Mouse (Mus musculus): ENCODE data around the gene Cks1b.

Gene Cks1b

DNA sequence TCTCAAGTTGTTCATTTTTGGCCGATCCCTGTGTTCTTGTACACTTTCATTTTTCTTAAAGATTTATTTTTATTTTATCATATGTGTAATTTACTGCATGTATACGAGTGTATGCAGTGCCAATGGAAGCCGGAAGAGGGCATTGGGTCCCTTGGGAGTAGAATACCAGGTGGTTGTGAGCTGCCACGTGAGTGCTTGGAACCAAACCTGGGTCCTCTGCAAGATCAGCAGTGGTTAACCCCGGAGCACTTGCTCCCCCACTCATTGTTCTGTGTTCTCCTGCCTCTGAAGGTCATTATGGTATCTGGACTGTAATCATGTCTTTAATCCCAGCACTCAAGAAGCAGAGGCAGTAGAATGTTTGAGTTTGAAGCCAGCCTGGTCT lies 7.0 kb upstream of the Cks1b start:
- no peak for DNase-seq

DNA sequence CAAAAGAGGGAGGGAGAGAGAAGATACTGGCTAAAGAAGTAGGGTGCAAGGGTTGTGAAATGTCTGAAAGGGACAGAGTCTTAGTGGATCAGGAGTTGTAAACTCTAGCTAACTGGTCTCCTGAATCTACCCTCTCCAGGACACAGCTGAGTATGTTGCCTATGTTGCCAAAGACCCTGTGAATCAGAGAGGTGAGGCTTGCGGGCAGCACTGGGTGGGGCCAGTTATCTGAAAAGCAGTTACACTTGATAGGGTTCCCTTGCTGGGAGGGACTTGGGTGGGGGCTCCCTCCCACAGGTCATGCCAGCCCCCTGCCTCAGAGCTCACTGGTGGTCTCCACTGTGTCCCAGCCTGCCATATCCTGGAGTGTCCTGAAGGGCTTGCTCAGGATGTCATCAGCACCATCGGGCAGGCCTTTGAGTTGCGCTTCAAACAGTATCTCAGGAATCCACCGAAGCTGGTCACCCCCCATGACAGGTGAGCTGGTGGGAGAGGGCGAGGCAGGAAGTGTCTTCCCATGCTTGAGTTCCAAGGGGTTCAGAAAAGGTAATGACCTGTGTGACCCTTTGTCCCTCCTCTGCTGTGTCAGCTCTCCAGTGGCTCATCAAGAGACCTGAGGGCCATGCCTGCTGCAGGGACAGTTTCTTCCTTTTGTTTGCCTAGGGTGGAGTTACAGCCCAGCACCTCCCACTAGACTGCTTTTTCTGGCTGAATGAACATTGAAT lies 6.4 kb upstream of the Cks1b start:
- DNase-seq: no peak

DNA sequence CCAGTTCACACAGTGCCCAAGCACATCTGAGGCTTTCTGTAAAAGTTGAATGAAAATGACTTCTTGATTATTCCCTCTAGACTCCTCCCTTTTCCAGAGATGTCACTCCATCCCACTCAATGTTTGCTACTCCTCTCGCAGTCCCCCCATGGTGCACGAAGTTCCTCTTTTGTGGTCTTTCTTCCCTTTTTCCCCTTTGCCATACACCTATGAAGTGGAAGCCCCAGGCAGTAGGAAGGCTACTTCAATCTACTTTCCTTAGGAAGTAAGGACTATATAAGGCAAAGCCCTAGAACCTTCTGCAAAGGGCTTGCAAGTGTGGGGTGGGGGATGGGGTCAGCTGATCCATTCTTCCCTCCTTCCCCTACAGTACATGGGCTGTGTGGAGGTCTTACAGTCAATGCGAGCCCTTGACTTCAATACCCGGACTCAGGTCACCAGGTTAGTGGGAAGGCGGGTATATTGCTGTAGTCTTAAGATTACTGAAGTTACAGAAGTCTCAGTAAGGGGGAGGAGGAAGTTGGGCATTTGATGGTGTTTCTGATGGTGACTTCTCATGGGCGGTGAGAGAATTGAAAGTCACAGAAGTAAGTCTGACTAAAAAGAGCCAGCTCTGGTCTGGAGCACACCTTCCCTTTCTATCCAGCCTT lies 4.5 kb upstream of the Cks1b start:
- no peak for DNase-seq

DNA sequence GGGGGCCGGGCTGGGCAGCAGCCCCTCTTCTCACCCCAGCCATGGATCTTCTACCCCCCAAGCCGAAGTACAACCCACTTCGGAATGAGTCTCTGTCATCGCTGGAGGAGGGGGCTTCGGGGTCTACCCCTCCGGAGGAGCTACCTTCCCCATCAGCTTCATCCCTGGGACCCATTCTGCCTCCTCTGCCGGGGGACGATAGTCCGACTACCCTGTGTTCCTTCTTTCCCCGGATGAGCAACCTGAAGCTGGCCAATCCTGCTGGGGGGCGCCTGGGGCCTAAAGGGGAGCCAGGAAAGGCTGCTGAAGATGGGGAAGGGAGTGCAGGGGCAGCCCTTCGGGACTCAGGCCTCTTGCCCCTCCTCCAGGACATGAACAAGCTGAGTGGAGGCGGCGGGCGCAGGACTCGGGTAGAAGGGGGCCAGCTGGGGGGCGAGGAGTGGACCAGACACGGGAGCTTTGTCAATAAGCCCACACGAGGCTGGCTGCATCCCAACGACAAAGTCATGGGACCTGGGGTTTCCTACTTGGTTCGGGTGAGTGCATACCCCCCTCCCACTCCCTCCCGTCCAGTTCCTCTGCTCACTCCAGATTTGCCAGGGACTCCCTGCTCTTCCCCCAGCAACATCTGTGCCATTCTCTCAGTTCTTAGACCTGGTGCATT lies 3.8 kb upstream of the Cks1b start:
- no peak for DNase-seq

DNA sequence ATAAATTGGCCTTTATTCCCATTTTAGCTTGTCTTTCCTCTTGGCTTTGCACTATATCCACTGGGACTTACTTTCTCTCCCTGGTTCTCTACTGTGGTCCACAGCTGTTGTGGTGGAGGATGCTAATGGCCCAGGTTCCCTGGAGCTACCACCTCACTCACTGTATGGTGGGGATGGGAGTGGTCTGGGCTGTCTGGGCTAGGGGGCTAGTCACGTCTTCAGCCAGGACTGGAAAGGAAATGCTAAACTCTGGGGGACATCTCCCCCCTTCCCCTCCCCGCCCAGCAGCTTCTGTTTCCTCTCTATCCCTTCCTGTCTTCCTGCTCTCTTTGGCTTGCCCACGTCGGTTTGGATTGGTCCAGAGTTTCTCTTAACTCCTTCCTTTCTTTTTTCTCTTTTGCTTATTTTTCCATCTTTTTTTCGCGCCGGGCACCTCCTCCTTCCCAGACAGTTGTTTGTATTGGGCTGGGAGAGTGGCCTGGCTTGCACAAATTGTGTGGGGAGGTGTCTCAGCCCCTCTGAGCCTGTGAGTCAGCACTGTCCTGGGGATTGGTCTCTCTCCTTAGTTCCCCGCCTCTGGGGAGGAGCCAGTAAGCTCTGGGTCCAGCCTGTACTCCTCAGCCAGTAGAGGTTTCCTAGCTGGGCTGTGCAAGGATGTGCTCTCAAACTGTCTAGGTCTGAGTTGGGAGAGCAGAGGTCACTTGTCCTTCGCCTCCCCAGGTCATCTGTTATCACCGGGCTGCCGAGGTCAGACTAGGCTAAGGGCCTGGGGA lies 3.0 kb upstream of the Cks1b start:
- DNase-seq: no peak

DNA sequence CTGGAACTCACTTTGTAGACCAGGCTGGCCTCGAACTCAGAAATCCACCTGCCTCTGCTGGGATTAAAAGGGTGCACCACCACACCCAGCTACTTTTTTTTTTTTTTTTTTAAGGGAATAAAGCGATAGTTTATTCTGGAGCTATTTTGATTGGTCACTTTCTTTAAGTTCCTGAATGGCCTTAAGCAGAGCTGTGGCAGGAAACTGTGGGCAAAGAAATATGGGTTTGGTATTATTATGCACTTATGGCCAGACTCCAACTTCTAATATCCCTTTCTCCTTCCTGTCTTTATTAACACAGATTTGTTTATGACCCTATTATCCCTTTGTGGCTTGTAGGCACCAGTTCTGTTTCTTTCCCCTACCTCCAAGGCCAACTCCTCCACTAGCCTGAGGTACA lies 2.2 kb upstream of the Cks1b start:
- no peak for DNase-seq

DNA sequence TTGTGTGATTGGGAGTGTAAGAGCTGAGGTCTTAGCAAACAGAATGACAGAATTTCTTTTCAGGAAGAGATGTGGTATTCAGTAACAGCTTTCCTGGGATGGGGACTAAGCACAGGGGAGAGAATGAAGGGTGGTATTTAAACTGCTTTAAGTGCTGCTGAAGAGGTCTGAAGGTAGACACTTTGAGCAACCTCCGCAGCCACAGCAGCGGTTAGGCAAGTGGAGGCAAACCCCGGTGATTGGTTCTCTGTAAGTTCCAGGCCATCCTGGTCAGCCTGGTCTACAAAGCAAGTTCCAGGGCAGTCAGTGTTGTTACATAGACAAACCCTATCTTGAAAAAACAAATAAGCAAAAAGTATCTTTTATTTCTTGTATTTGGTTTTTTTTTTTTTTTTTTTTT lies 1.8 kb upstream of the Cks1b start:
- no peak for DNase-seq

DNA sequence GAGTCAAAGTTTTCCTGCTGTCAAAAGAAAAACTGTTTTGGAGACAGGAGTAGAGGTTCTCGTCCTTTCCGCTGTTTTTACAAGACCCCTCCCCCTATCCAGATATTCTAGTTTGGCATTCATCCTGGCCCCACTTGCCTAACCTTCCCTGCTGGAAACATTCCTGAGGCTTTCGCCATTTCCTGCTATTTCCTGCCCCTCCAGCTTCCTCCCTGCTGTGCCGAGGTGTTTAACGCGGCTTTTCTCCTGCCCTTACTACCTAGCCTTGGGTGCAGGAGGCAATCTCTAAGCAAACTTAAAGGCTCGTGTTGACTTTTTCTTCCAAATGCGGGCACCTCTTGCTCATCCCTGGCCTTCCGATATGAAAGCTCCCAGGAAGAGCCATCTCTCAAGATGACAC lies 1.4 kb upstream of the Cks1b start:
- no peak for DNase-seq

DNA sequence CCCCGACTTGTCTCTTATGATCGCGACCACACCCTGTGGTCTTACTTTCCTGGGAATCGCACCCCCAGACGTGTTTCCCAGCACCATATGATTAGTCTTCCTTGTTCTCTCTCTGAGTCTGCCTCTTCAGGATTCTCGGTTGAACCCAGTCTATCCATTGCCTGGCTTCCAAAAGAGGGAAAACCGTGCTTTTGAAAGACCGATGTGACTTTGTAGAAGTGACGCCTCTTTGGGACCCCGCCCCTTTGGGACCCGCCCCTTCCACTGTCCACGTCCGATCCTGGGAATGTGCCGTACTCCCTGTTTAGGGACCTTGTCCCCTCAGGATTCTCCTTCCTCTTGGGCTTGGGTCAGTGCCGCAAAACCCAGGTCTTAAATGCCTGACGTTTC lies 673 bp upstream of the Cks1b start:
- DNase-seq: no peak

DNA sequence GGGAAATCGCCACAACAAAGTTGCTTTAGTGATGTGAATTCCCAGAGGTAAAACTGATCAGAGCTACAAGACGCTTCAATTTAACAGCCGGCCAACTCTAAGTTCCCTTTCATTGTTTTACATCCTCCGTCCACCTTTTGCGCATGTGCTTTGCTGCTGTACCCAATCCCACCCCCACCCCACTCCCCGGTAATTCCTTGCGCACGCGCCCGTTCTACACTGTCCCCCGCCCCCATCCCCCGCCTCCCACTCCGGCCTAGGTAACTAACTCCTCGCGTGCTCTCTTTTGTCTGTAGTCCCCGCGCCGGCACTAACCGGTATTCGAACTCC lies 378 bp downstream of the Cks1b start:
- DNase-seq: no peak

DNA sequence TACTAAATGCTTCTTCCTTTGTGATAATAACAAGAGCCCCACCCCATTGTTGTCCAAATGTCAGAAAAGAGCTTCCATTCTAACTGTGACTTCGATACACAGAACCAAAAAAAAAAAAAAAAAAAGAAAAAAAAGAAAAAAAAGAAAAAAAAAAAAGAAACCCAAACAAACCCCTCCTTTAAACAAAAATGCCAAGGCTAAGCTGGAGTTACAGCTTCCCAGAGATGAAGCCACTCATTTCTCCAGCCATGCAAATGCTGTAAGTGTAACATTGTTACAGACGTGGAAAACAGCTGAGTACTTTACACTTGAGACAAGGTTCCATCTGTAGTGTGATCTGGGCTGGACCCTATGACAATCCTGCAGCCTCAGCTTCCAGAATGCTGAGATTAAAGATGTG lies 1.1 kb downstream of the Cks1b start:
- DNase-seq: no peak

DNA sequence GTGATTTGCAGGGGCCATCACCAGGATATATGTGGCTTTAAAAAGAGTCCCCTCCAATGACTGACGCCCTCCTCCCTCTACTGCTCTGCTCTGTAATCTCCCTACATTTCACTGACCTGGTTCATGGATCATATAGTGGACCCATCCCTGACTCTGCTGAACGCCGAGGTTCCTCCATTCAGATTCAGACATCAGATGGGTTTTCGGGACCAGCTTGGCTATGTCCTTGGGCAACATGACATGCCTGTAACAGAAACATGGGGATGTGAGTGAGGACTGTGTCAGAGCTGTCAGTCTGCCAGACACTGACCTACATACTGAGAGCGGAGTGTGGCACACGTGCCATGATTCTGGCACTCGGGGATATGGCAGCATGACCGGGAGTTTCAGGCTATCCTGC lies 2.0 kb downstream of the Cks1b start:
- DNase-seq: no peak

DNA sequence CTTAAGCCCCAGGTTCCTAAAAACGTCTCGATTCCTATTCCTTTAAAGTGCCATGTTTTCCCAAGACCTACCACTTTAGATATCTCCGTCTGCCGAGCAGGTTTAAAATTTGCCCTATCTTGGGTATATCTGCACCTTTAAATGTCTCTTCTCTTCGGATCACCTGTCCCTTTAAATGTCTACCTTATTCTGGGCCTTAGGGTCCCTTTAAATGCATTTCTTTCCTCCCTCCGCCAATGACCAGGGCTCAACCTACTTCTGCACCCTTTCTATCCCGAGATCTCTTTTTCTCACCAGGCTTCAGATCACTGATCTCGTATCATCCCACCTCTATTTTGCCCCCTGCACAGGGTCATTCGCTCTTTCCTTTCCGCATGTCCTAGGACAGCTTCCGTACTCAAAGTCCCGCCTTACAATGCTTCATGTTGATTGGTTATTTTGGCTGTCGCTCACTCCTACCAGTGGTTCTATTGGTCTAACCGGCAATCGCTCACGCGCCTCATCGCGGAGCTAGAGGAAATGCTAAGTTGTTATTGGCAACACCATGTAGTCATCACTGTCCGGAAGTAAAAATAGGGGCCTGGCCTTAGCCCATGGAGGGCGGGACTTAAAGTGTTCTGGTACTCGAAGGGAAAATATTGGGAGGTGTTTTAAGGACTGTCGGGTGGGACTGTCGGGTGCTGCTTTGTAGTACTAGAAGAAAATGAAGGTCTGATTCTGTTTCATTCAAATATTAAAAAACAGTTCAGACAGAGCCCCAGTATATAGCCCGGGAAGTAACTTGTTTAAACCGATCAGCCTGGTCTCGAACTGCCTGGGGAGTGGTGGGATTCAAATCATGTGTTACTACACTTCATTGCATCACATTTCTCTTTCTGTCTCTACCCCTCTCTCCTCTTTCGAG lies 6.4 kb downstream of the Cks1b start, which contains the start of gene Flad1:
Gene Flad1 (minus strand): TSS at position 381 of the 904 bp plus-strand sequence.
- DNase-seq: peak; percentile 98

DNA sequence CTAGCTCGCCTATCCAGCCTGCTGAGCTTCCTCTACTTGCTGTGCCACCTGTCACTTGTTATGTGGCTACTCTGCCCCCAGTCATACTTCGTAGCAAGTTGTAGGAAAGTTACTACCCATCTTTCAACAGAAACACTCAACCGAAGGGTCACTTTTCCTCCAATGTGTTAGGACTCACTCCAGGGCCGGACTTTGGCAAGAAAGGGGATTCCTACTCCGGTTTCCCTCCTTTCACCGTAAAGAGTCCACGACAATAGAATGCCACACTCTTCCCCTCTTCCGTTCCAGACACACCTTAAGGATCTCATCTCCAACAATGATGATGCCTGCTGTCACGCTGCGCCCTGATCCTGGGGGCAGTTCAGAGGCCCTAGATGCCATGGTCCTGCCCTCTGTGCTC lies 7.3 kb downstream of the Cks1b start:
- no peak for DNase-seq

DNA sequence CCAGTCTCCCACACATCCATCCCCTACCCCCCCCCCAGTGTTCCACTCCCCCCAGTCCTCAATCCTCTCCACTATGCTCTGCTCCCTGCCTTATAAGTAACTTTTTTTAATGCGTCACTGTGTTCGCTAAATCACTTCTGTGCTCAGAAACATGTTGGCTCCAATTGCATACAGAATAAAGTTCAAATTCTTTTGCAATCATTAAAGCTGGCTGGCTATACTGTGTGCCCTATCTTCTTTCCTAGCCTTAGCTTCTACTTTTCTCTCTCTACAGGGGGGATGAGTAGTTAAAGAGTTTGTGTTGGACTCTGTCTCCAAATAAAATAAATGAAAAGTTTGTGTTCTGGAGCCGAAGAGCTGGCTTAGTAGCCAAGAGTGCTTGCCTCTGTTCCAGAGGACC lies 8.5 kb downstream of the Cks1b start:
- DNase-seq: no peak

DNA sequence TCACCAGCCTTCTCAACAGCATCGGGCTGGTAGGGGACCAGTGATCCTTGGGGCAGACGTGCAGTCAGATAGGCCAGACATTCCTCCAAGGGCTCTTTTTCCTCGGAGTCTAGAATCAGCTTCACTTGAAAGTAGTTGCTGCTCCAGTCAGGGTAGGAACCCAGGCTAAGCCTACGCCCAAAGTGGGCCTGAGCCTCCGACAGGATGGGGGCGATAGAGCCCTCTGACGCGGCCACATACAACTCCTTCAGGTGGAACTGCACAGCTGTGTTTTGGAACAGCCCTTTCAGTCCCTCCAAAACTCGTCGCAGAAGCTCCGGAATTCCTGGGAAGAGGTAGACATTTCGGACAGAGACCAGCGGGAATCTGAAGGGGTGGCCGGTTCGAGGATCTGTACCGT lies 9.7 kb downstream of the Cks1b start:
- DNase-seq: no peak

DNA sequence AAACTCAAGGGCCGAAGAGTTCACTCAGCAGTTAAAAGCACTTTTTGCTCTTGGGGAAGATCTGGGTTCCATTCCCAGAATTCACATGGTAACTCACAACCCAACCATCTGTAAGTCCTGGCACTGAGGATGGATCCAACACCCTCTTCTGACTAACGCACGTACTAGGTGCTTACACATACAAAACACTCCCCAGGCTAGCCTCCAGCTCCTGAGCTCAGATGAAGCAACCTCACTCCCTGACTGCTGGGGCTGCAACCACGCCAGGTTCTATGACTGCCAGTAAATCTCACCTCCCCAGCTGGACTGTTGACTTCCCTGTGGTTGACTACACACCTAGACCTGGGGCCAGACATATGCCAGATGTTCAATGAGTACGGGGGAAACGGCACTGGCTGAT lies 11.3 kb downstream of the Cks1b start:
- no peak for DNase-seq

DNA sequence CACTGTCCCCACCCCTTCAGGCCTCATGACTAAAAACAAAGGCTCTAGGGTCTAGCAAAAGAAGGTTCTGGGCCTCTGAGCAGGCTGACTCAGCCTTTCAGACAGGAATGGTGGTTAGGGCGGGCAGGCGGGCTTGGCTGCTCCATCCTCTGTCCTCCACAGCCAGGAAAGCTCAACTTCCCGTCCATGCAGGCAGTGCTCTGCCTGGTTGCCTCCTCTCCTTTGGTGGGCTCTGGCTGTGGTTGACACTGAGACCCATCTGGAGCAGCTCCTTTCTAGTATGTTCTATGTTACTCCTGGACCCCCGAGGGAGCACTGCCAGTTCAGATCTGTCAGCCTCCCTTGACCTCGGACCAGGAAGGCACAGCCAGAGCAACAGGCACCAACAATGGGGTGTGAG lies 15.5 kb downstream of the Cks1b start, which contains the start of gene Lenep:
Gene Lenep (minus strand): TSS at position 101 of the 400 bp plus-strand sequence.
- DNase-seq: no peak

DNA sequence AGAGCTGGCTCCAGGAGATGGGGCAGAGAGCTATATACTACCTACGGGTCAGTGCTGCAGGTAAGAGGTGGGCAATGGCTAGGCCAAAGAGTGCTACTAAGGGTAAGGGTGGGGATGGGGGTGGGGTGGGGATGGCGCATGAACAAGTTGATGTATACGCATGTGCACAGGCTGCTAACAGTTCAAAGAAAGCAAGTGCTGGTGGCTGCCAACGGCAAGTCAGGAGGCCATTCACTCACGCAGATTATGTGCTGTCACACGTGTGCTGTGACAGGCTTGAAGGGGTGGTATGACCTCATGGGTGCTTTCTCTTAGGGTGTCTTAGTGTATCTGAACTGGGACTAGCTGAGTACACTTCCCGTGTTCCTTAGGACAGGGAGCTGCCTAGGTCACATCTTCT lies 16.9 kb downstream of the Cks1b start:
- DNase-seq: no peak

DNA sequence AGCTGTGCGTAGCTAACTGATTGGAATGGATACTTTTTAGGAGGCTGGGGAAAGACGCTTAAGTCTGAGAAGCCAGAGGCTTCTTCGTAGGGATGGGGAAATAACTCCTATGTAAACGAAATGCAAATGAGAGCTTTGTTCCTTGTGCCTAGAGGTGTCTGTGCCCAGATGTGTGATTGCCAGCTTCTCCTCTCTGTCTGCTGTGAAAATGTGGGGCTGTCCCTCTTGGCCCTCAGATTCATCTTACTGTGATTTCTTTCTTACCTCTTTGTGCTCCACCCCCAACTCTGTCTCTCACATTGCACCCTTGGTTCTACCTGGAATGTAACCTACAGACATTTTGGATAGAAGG lies 21.6 kb downstream of the Cks1b start:
- DNase-seq: no peak

DNA sequence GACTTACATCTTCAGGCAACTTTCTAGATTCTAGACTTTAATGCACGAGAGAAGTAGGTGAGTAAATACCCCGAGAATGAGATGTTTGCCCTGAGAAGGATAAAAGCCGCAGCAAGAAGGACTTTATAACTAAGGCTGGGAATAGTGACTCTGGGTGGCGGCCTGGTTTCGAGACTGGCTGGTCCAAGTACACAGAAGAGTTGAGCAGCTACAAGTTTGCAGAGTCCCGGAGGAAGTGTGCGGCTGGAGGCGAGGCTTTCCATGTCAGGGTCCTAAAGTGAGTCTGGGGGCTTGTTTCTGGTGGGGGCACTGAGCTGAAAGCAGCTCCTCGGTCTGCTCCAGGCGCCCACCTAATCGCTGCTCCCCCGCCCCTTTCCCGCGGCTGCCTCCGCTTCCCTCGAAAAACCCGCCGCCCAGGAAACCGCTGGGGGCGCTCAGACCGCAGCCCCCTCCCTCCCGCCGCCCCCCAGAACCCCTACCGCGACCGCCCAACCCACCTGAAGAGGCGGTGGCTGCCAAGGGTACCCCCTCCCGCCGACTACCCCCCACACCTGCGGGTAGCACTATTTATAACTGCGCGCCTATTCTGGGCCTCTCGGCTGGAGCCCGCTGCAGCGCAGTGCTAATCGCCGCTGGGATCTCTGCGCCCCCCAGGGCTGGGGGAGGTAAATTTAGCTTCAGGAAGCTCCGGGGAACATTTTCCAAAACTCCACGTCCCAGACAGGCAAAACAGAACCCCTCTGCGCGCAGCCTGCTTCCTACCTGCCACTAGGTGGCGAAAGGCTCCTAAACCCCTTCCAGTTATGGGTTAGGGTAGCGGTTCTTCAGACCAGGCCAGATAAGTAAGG lies 22.2 kb downstream of the Cks1b start:
- DNase-seq: peak; percentile 88

DNA sequence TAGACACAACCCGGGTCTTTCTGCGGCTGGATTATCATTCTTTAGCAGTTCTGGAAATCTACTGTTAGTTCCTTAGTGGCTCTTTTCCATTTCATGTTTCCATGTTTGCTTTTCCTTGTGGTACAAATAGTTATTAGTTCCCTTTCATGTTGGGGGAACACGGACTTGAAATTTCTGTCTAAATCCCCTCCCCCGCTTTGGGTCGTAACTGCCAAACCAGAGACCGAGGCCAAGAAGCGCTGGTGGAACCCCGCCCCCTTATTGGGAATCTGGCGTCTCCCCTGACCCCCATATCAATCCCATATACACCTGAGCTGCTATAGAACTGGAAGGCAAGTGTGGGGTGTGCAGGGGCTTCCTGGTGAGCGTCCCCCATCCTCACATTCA lies 22.8 kb downstream of the Cks1b start:
- DNase-seq: no peak

All from thymus, postnatal 14 days (tissue).